Comparison of ENCODE assay signal across 7 mouse cellular contexts in genomic region chr4:119359196-119359971, GRCm38 (mm10). TPM values are rescaled to one million over a fixed set of nuclear protein-coding genes. Genes with fewer than 3 reads are reported as not detected.
DNase-seq lines count a peak whose midpoint lies in the region; ATAC-seq and TF ChIP-seq lines count a peak whose summit lies in the region.

No protein-coding gene starts in this region.

- no peaks in the 10 kb centered on the region for H3K9me3 ChIP-seq in limb, embryonic 14.5 days (ENCODE audit: control insufficient read depth, low read length)
- H3K9me3 ChIP-seq in neural tube, embryonic 15.5 days (replicated peaks), result no peaks in the 10 kb centered on the region

- no peak for TF ChIP-seq POLR2A in spleen, adult 2 months (IDR thresholded peaks at IDR 0.05; ENCODE audit: low read depth, low read length)
- TF ChIP-seq POLR2A in limb, embryonic 14.5 days (IDR thresholded peaks at IDR 0.05; ENCODE audit: borderline replicate concordance, extremely low read depth, insufficient read depth, insufficient read length), result peak; percentile 55; the same call in 1 of the 2 replicates

- peak overlapping the region; percentile 64 for H3K9ac ChIP-seq in limb, embryonic 14.5 days (ENCODE audit: low read depth, low read length, severe bottlenecking)
- peak overlapping the region; percentile 27 for H3K9ac ChIP-seq in neural tube, embryonic 15.5 days (replicated peaks)

- no peak overlapping the region for H3K27ac ChIP-seq in spleen, adult 2 months (ENCODE audit: insufficient read depth, low read length)
- peak overlapping the region; percentile 65 for H3K27ac ChIP-seq in limb, embryonic 14.5 days (replicated peaks; ENCODE audit: low read depth, low read length)
- peak overlapping the region; percentile 77 for H3K27ac ChIP-seq in neural tube, embryonic 15.5 days (replicated peaks)

- H3K27me3 ChIP-seq in spleen, adult 2 months (ENCODE audit: control insufficient read depth, insufficient read depth, low read length), result no peaks in the 10 kb centered on the region
- H3K27me3 ChIP-seq in limb, embryonic 14.5 days (ENCODE audit: control insufficient read depth, insufficient read depth, low read length), result no peaks in the 10 kb centered on the region
- no peaks in the 10 kb centered on the region for H3K27me3 ChIP-seq in neural tube, embryonic 15.5 days (replicated peaks)

- no peaks in the 10 kb centered on the region for H3K36me3 ChIP-seq in spleen, adult 2 months (ENCODE audit: control insufficient read depth, insufficient read depth, low read length)
- H3K36me3 ChIP-seq in limb, embryonic 14.5 days (ENCODE audit: control insufficient read depth, insufficient read depth, low read length), result no peaks in the 10 kb centered on the region
- no peaks in the 10 kb centered on the region for H3K36me3 ChIP-seq in neural tube, embryonic 15.5 days

- intact Hi-C loops in heart, postnatal 10 days (cut with DNase I), result no loop called here

- H3K4me3 ChIP-seq in spleen, adult 2 months (ENCODE audit: extremely low read depth, insufficient read depth, insufficient read length), result peak overlapping the region; percentile 56
- H3K4me3 ChIP-seq in limb, embryonic 14.5 days (replicated peaks; ENCODE audit: low read length), result peak overlapping the region; percentile 38
- peak overlapping the region; percentile 37 for H3K4me3 ChIP-seq in neural tube, embryonic 15.5 days (replicated peaks)

- H3K4me1 ChIP-seq in spleen, adult 2 months (ENCODE audit: control insufficient read depth, insufficient read depth, insufficient read length), result no peaks in the 10 kb centered on the region
- 0 out of 2 replicates have a peak, but pooled peaks cover 4% of the 10 kb centered on the region for H3K4me1 ChIP-seq in limb, embryonic 14.5 days (ENCODE audit: control insufficient read depth, insufficient read depth, low read length)
- peaks cover 9% of the 10 kb centered on the region for H3K4me1 ChIP-seq in neural tube, embryonic 15.5 days

- TF ChIP-seq CTCF in spleen, adult 2 months (IDR thresholded peaks at IDR 0.05; ENCODE audit: extremely low read depth, insufficient read depth, insufficient read length, insufficient replicate concordance), result no peak

- 9% methylated on average over 30 of the region's 30 CpGs for WGBS in spleen, adult 2 months
- 6% methylated on average over 30 of the region's 30 CpGs for WGBS in limb, embryonic 14.5 days
- 7% methylated on average over 30 of the region's 30 CpGs for WGBS in neural tube, embryonic 15.5 days

- H3K4me2 ChIP-seq in limb, embryonic 14.5 days (replicated peaks; ENCODE audit: low read depth, low read length, severe bottlenecking), result peak overlapping the region; percentile 59
- peak overlapping the region; percentile 67 for H3K4me2 ChIP-seq in neural tube, embryonic 15.5 days

- ATAC-seq in common myeloid progenitor, adult 5-6 weeks (replicated peaks; ENCODE audit: low read depth, poor library complexity, severe bottlenecking), result peak; percentile 56
- ATAC-seq in limb, embryonic 14.5 days (ENCODE audit: low FRiP score, low read depth), result peak; percentile 68; the same call in 1 of the 2 replicates
- ATAC-seq in neural tube, embryonic 15.5 days (ENCODE audit: low FRiP score), result peak; percentile 89

- no peak for DNase-seq in spleen, adult 2 months (ENCODE audit: low read depth in 1 of 2, low spot score in 2 of 2)
- DNase-seq in spleen, postnatal 36 days (ENCODE audit: low spot score in 2 of 2), result no peak
- peak; percentile 7 for DNase-seq in heart, postnatal 10 days
- DNase-seq in limb, embryonic 14.5 days (ENCODE audit: low spot score), result peak; percentile 34
- DNase-seq in adipocyte (ENCODE audit: low spot score), result no peak

RNA-seq across cellular contexts. Expression of gene Ppih, which starts 39.0 kb away (rescaled TPM):
- polyA plus RNA-seq in spleen, adult 2 months (2012; rRNA removed), result 5.2 and 6.0 TPM in 2 replicates
- total RNA-seq in common myeloid progenitor, adult 5-6 weeks (2017), result 118 and 146 TPM in 2 replicates
- 10 to 100 TPM; 15.1 to 15.4 TPM for total RNA-seq in heart, postnatal 10 days (2021)
- 65.0 and 81.4 TPM in 2 replicates for polyA plus RNA-seq in limb, embryonic 14.5 days (2012; rRNA removed)
- polyA plus RNA-seq in limb, embryonic 14.5 days (2014; fragmentation: Nextera tagmentation; extraction: Ambion mirVana), result 87.9 and 88.5 TPM in 2 replicates
- polyA plus RNA-seq in neural tube, embryonic 15.5 days (2015; fragmentation: Nextera tagmentation; extraction: Ambion mirVana), result 43.5 and 54.5 TPM in 2 replicates

RNA-seq across cellular contexts. Expression of gene Ccdc30, which starts 55.9 kb away (rescaled TPM):
- 0.20 and 0.23 TPM in 2 replicates for polyA plus RNA-seq in spleen, adult 2 months (2012; rRNA removed)
- not detected in 2 replicates for total RNA-seq in common myeloid progenitor, adult 5-6 weeks (2017)
- under 1 TPM; 0.35 to 0.65 TPM for total RNA-seq in heart, postnatal 10 days (2021)
- polyA plus RNA-seq in limb, embryonic 14.5 days (2012; rRNA removed), result 2.5 TPM in 2 replicates
- 3.9 and 5.8 TPM in 2 replicates for polyA plus RNA-seq in limb, embryonic 14.5 days (2014; fragmentation: Nextera tagmentation; extraction: Ambion mirVana)
- polyA plus RNA-seq in neural tube, embryonic 15.5 days (2015; fragmentation: Nextera tagmentation; extraction: Ambion mirVana), result 20.2 and 22.0 TPM in 2 replicates

Comparison
In these comparisons a context has a peak if more than half of its experiments do, and no peak if none do; other contexts are left out.
1. DNase-seq: peak in heart, postnatal 10 days (2 of 2) and limb, embryonic 14.5 days (single experiment); none in spleen, adult 2 months (0 of 2), spleen, postnatal 36 days (0 of 2) and adipocyte (single experiment).
2. Peak in every context shown above with its lines, with median percentiles within 50 percentile points of each other: H3K4me3 ChIP-seq and ATAC-seq.